Mouse (Mus musculus) testis, adult 2 months (tissue): ENCODE measurements around the gene Hoxd9. TPM values are rescaled to one million over a fixed set of nuclear protein-coding genes. Genes with fewer than 3 reads are reported as not detected.

Source experiments
- H3K27ac ChIP-seq: fragments of 200-500 bp; 2 replicates; pipeline ENCODE4 v1.5.1; 2012; ENCODE audit warnings: low read depth, low read length; ENCODE audit not compliant: control insufficient read depth, insufficient read depth
- H3K27me3 ChIP-seq: fragments of 200-500 bp; 2 replicates; pipeline ENCODE4 v1.6.1; 2012; ENCODE audit warnings: mild to moderate bottlenecking, low read length, moderate library complexity; ENCODE audit not compliant: control insufficient read depth, insufficient read depth
- H3K36me3 ChIP-seq: fragments of 200-500 bp; 2 replicates; pipeline ENCODE4 v1.6.1; 2012; ENCODE audit warnings: mild to moderate bottlenecking, low read length; ENCODE audit not compliant: control insufficient read depth, insufficient read depth
- H3K4me1 ChIP-seq: fragments of 200-500 bp; 2 replicates; pipeline ENCODE4 v1.6.1; 2012; ENCODE audit warnings: low read length; ENCODE audit not compliant: control insufficient read depth, insufficient read depth
- H3K4me3 ChIP-seq: fragments of 200-500 bp; 2 replicates; pipeline ENCODE4 v1.5.1; 2012; ENCODE audit warnings: low read depth, mild to moderate bottlenecking, low read length, moderate library complexity, mixed read lengths; ENCODE audit not compliant: control insufficient read depth
- CTCF ChIP-seq: fragments of 200-500 bp; IDR thresholded peaks from 2 replicates; pipeline ENCODE4 v1.5.1; 2012; ENCODE audit warnings: low read depth, mild to moderate bottlenecking, inconsistent platforms, low read length, moderate library complexity; ENCODE audit not compliant: control insufficient read depth, insufficient read depth, insufficient replicate concordance
- POLR2A ChIP-seq: fragments of 200-500 bp; IDR thresholded peaks from 2 replicates; pipeline ENCODE4 v1.6.1; 2012; ENCODE audit warnings: low read depth, mild to moderate bottlenecking, inconsistent platforms, low read length, moderate library complexity; ENCODE audit not compliant: control insufficient read depth
- polyA plus RNA-seq: library from polyadenylated mRNA; depleted of rRNA; stranded (reverse); fragments of >200 nt; gene quantifications from 2 replicates; pipeline ENCODE4 v1.2.3, GENCODE M21; 2012

Gene Hoxd9
- polyA plus RNA-seq, 1 experiment, result 1.8 TPM

DNA sequence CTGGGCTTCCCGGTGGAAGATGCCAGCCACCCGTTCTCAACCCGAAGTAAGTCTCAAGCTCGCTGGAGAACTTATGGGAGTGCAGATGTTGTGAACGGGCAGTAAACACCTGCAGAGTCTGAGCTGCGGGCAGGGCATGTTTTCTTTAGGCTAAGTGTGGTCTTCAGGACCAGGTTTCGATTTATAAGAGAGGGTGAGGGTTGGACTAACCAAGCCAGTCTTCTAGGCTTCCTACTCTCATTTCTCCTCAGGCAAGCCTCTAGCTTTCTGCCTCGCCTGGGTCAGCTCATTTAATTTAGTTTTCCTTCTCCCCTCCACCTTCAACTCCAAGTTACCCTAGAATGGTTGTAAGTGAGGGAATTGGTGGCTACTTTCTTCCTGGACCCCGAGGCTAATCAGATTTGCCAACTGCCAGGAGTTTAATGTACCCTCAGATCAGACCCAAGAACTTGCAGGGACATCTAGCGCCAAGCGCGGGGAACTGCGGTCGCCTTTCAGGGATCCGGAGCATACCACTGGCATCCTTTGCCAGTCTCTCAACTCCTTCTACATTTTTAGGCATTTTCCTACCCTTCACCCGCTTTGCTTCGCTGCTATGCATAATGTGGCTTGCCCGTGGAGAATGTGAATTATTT, 34.1 kb upstream of the Hoxd9 start:
- no peak overlapping the region for H3K4me3 ChIP-seq
- H3K36me3 ChIP-seq, result no peaks in the 10 kb centered on the region
- peak; percentile 46; the same call in 1 of the 2 replicates for TF ChIP-seq CTCF
- no peak for TF ChIP-seq POLR2A
- H3K27ac ChIP-seq, result no peak overlapping the region
- H3K4me1 ChIP-seq, result peaks cover 11% of the 10 kb centered on the region
- peaks cover 20% of the 10 kb centered on the region for H3K27me3 ChIP-seq

DNA sequence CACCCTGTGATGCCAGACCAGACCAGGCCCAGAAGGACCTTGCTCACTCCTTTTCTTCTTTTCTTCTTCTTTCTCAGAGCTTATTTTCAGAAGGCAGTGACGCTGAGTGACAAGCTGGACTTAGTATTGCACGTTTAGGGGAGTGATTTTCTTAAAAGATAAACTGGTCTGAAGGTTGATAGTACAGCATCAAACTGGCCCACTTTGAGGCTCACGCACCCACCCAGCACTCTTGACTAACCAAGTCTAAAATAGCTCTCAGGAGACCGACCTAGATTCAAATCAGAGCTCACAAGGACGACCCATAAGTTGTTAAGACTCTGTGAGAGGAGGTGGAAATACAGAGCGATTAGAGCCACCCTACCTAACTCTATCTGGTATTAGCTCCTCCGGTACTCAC, 31.1 kb upstream of the Hoxd9 start:
- Histone ChIP-seq H3K27me3 (peaks cover 16% of the 10 kb centered on the region), H3K27ac (no peak overlapping the region), H3K4me1 (peaks cover 11% of the 10 kb centered on the region; the same call in 1 of the 2 replicates), H3K36me3 (no peaks in the 10 kb centered on the region), H3K4me3 (no peak overlapping the region)
- TF ChIP-seq CTCF, result no peak
- TF ChIP-seq POLR2A, result no peak

DNA sequence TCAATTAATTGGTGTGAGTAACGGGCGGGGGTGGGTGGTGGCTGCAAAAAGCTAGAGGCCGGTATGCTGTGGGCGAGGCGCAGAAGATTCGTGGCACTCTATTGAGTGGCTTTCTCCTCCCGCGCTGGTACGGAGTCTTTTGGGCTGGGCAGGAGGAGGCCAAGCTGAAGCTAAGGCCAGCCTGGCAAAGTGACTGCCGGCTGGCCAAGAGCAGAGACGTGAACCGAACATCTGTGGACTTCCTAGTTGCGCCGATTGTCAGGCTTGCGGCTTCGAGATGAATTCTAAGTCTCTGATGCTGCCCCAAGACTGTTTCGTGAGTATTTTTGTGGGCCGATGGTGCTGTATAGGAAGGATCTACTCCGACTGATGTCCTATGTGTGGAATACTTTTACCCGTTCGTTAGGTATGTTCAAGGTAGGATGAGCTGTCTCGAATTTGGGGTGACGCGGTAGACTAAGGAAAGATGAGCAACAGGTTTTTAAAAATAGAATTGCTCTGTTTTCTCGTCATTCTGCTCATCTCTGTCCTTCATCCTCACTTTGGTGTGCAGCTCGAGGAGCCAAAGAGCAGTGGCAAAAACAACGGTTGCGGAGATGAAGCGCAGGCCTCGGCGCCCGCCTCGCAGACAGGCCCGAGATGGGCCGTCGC, 30.2 kb upstream of the Hoxd9 start:
- H3K4me1 ChIP-seq, result peaks cover 8% of the 10 kb centered on the region; the same call in 1 of the 2 replicates
- H3K36me3 ChIP-seq, result no peaks in the 10 kb centered on the region
- no peak overlapping the region for H3K27ac ChIP-seq
- no peak overlapping the region for H3K4me3 ChIP-seq
- H3K27me3 ChIP-seq, result peaks cover 15% of the 10 kb centered on the region
- no peak for TF ChIP-seq POLR2A
- no peak for TF ChIP-seq CTCF

DNA sequence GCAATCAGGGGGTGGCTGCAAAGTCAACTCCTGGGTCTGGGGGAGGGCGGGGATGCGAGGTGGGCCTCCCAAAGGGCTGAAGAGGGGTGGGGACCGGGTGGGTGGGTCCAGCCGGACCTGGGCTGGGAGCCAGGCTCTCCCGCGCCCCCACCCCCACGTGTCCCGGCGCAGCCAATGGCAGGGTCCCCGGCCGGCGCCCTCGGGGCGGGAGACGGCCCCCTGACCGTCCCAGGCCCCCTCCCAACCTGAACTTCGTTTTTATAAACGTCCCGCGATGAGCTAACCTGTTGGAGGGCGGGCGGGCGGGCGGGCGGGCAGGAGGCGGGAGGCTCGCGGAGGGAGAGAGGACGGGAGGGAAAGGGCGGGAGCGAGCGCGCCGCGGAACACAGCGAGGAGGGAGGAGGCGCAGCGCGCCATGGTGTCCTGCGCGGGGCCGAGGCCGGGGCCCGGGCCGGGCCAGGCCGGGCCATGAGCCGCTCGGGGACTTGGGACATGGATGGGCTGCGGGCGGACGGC, 29.6 kb upstream of the Hoxd9 start, which contains the start of gene Hoxd13:
Gene Hoxd13 (plus strand): TSS at position 469 of the 516 bp plus-strand sequence.
- peaks cover 12% of the 10 kb centered on the region for H3K4me1 ChIP-seq
- peaks cover 15% of the 10 kb centered on the region for H3K27me3 ChIP-seq
- H3K36me3 ChIP-seq, result no peaks in the 10 kb centered on the region
- TF ChIP-seq CTCF (no peak), POLR2A (no peak)
- H3K4me3 ChIP-seq, result peak within 1 kb of the TSS; percentile 57
- no peak within 1 kb of the TSS for H3K27ac ChIP-seq

DNA sequence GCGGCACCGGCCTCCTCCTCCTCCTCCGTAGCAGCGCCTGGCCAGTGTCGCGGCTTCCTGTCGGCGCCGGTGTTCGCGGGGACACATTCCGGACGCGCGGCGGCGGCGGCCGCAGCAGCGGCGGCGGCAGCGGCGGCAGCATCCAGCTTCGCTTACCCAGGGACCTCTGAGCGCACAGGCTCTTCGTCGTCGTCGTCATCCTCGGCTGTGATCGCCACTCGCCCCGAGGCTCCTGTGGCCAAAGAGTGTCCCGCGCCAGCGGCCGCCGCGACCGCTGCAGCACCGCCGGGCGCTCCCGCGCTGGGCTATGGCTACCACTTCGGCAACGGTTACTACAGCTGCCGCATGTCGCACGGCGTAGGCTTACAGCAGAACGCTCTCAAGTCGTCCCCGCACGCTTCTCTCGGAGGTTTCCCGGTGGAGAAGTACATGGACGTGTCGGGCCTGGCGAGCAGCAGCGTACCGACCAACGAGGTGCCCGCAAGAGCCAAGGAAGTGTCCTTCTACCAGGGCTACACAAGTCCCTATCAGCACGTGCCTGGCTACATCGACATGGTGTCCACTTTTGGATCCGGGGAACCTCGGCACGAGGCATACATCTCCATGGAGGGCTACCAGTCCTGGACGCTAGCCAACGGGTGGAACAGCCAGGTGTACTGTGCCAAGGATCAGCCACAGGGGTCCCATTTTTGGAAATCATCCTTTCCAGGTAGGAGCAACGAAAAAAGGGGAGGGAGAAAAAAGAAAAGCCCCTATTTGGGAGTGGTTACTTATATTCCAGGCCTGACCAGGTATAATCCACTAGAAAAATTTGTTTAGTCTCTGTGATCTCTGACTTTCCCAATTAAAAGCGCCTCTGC, 28.9 kb upstream of the Hoxd9 start:
- TF ChIP-seq CTCF (no peak), POLR2A (no peak)
- no peaks in the 10 kb centered on the region for H3K36me3 ChIP-seq
- H3K27ac ChIP-seq, result no peak overlapping the region
- H3K4me3 ChIP-seq, result peak overlapping the region; percentile 57
- peaks cover 13% of the 10 kb centered on the region for H3K27me3 ChIP-seq
- peaks cover 12% of the 10 kb centered on the region for H3K4me1 ChIP-seq

DNA sequence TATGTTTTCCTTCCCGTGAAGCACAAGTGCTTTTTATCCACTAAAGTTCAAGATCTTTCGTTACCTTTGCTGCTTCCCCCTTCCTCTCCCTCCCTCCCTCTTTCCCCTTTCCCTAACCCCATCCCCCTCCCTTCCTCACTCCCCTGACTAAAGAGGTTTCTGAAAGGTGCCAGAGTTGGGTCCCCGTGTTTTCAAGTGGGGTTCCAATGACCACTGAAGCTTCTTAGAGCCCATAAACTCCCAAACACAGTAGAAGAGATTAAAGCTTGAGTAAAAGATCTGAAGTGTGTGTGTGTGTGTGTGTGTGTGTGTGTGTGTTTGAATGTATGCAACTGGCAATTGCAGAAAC, 28.3 kb upstream of the Hoxd9 start:
- peaks cover 12% of the 10 kb centered on the region for H3K4me1 ChIP-seq
- no peaks in the 10 kb centered on the region for H3K36me3 ChIP-seq
- no peak overlapping the region for H3K27ac ChIP-seq
- TF ChIP-seq POLR2A (no peak), CTCF (no peak)
- H3K4me3 ChIP-seq, result no peak overlapping the region
- peaks cover 14% of the 10 kb centered on the region for H3K27me3 ChIP-seq

DNA sequence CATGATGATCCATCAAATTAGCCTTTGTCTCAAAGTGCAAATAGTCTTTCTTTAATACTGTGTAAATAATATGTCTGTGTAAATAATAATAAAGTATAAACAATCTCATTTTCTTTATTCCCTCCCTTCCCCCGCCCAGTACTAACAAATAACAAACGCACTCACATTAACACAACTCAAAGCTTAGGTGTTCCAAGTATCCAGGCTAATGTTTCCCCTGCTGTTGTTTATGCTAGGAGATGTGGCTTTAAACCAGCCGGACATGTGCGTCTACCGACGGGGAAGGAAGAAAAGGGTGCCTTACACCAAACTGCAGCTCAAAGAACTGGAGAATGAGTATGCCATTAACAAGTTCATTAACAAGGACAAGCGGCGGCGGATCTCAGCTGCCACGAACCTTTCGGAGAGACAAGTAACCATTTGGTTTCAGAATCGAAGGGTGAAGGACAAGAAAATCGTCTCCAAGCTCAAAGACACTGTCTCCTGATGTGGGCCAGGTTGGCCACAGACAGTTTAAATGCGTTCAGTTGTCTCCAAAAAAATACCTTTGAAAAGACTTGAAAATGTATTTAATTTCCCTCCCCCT, 27.8 kb upstream of the Hoxd9 start:
- Histone ChIP-seq H3K36me3 (no peaks in the 10 kb centered on the region), H3K27me3 (peaks cover 14% of the 10 kb centered on the region), H3K27ac (no peak overlapping the region), H3K4me3 (no peak overlapping the region), H3K4me1 (peaks cover 12% of the 10 kb centered on the region)
- TF ChIP-seq POLR2A (no peak), CTCF (no peak)
